21 mouse cellular contexts compared by ENCODE assay signal in genomic region chr11:39223397-39223796, GRCm38 (mm10).
DNase-seq lines count a peak whose midpoint lies in the region; ATAC-seq and TF ChIP-seq lines count a peak whose summit lies in the region.
"Had no signal": no experiment of that assay in that cellular context is flagged by ENCODE, and none has a peak within 500 bp of the region (broad histone marks: within the 10 kb centered on the region; RNA-seq: fewer than 3 reads in every experiment).

No protein-coding gene starts in this region.

- H3K4me2 ChIP-seq in hindbrain, embryonic 11.5 days (replicated peaks; ENCODE audit: low read depth, low read length) = no peak overlapping the region
- no peak overlapping the region for H3K4me2 ChIP-seq in midbrain, postnatal 0 days (ENCODE audit: low read depth, low read length, poor library complexity, severe bottlenecking)
- no peak overlapping the region for H3K4me2 ChIP-seq in midbrain, embryonic 13.5 days (replicated peaks)
- H3K4me2 ChIP-seq: embryonic facial prominence, embryonic 15.5 days; forebrain, embryonic 15.5 days; heart, embryonic 13.5 days had no signal

- H3K9me3 ChIP-seq in hindbrain, embryonic 11.5 days (ENCODE audit: control insufficient read depth, low read length) = no peaks in the 10 kb centered on the region
- no peaks in the 10 kb centered on the region for H3K9me3 ChIP-seq in hindbrain, embryonic 10.5 days
- no peaks in the 10 kb centered on the region for H3K9me3 ChIP-seq in midbrain, postnatal 0 days (ENCODE audit: low read length)
- H3K9me3 ChIP-seq in midbrain, embryonic 13.5 days = no peaks in the 10 kb centered on the region
- H3K9me3 ChIP-seq: embryonic facial prominence, embryonic 15.5 days; forebrain, embryonic 10.5 days; forebrain, embryonic 15.5 days; heart, embryonic 13.5 days had no signal

- H3K4me3 ChIP-seq in hindbrain, embryonic 11.5 days (ENCODE audit: low read depth, low read length) = no peak overlapping the region
- H3K4me3 ChIP-seq in hindbrain, embryonic 10.5 days = no peak overlapping the region
- no peak overlapping the region for H3K4me3 ChIP-seq in midbrain, postnatal 0 days (ENCODE audit: low read depth, low read length)
- no peak overlapping the region for H3K4me3 ChIP-seq in midbrain, embryonic 13.5 days (replicated peaks)
- H3K4me3 ChIP-seq: embryonic facial prominence, embryonic 15.5 days; erythroblast, embryonic 14.5 days; forebrain, embryonic 10.5 days; forebrain, embryonic 15.5 days; heart, embryonic 13.5 days had no signal

- no peak for TF ChIP-seq CTCF in midbrain, postnatal 0 days (IDR thresholded peaks at IDR 0.05)

- no peaks in the 10 kb centered on the region for H3K27me3 ChIP-seq in hindbrain, embryonic 11.5 days (ENCODE audit: control insufficient read depth, insufficient read depth, low read length)
- no peaks in the 10 kb centered on the region for H3K27me3 ChIP-seq in hindbrain, embryonic 10.5 days (ENCODE audit: insufficient read depth, poor library complexity, severe bottlenecking)
- H3K27me3 ChIP-seq in midbrain, postnatal 0 days (ENCODE audit: insufficient read depth, low read length) = no peaks in the 10 kb centered on the region
- H3K27me3 ChIP-seq in midbrain, embryonic 13.5 days = no peaks in the 10 kb centered on the region
- H3K27me3 ChIP-seq: embryonic facial prominence, embryonic 15.5 days; forebrain, embryonic 15.5 days; heart, embryonic 13.5 days; Patski had no signal

- no peak for DNase-seq in hindbrain, embryonic 11.5 days (ENCODE audit: low spot score)
- DNase-seq in hindbrain, embryonic 10.5 days (ENCODE audit: low spot score) = no peak
- DNase-seq in midbrain, postnatal 0 days (ENCODE audit: low spot score) = peak; percentile 29
- DNase-seq in retina, embryonic 14.5 days (ENCODE audit: low spot score) = peak; percentile 54
- no peak for DNase-seq in right cerebral cortex, adult 18-20 months
- no peak for DNase-seq in right cerebral cortex, postnatal 14 days
- DNase-seq: adrenal gland, postnatal 14 days; cerebellum, adult 2 months; cerebellum, postnatal 14 days; embryo, embryonic 11 days; gastrocnemius, postnatal 36 days; heart, adult 11 months; heart, postnatal 36 days had no signal

- no peaks in the 10 kb centered on the region for H3K4me1 ChIP-seq in hindbrain, embryonic 11.5 days (replicated peaks; ENCODE audit: control insufficient read depth, insufficient read depth, low read length)
- H3K4me1 ChIP-seq in hindbrain, embryonic 10.5 days (replicated peaks) = no peaks in the 10 kb centered on the region
- no peaks in the 10 kb centered on the region for H3K4me1 ChIP-seq in midbrain, postnatal 0 days (ENCODE audit: insufficient read depth, low read length)
- peaks cover 2% of the 10 kb centered on the region; the same call in 1 of the 2 replicates for H3K4me1 ChIP-seq in midbrain, embryonic 13.5 days (replicated peaks)
- H3K4me1 ChIP-seq: embryonic facial prominence, embryonic 15.5 days; forebrain, embryonic 15.5 days; heart, embryonic 13.5 days had no signal

- H3K36me3 ChIP-seq in hindbrain, embryonic 11.5 days (ENCODE audit: control insufficient read depth, insufficient read depth, low read length) = no peaks in the 10 kb centered on the region
- no peaks in the 10 kb centered on the region for H3K36me3 ChIP-seq in hindbrain, embryonic 10.5 days
- no peaks in the 10 kb centered on the region for H3K36me3 ChIP-seq in midbrain, postnatal 0 days (ENCODE audit: insufficient read depth, low read length)
- H3K36me3 ChIP-seq in midbrain, embryonic 13.5 days = no peaks in the 10 kb centered on the region
- H3K36me3 ChIP-seq: embryonic facial prominence, embryonic 15.5 days; forebrain, embryonic 10.5 days; forebrain, embryonic 15.5 days; heart, embryonic 13.5 days had no signal

- 60% methylated on average over 2 of the region's 2 CpGs for WGBS in hindbrain, embryonic 11.5 days
- WGBS in hindbrain, embryonic 10.5 days = 67% methylated on average over 2 of the region's 2 CpGs
- WGBS in midbrain, postnatal 0 days = 45% methylated on average over 2 of the region's 2 CpGs
- 60% methylated on average over 2 of the region's 2 CpGs for WGBS in midbrain, embryonic 13.5 days

- no peak overlapping the region for H3K27ac ChIP-seq in hindbrain, embryonic 11.5 days (ENCODE audit: low read depth, low read length)
- no peak overlapping the region for H3K27ac ChIP-seq in hindbrain, embryonic 10.5 days
- H3K27ac ChIP-seq in midbrain, postnatal 0 days (ENCODE audit: low read depth, low read length) = no peak overlapping the region
- no peak overlapping the region for H3K27ac ChIP-seq in midbrain, embryonic 13.5 days
- H3K27ac ChIP-seq: embryonic facial prominence, embryonic 15.5 days; forebrain, embryonic 10.5 days; forebrain, embryonic 15.5 days; heart, embryonic 13.5 days had no signal

- no peak overlapping the region for H3K9ac ChIP-seq in hindbrain, embryonic 11.5 days (ENCODE audit: low read depth, low read length)
- H3K9ac ChIP-seq in midbrain, postnatal 0 days (replicated peaks; ENCODE audit: low read length, poor library complexity, severe bottlenecking) = no peak overlapping the region
- no peak overlapping the region for H3K9ac ChIP-seq in midbrain, embryonic 13.5 days (replicated peaks)
- H3K9ac ChIP-seq: embryonic facial prominence, embryonic 15.5 days; forebrain, embryonic 15.5 days; heart, embryonic 13.5 days had no signal

- ATAC-seq in hindbrain, embryonic 11.5 days (ENCODE audit: low FRiP score) = 0 out of 2 replicates have a peak, but pooled peaks have one; percentile 49
- ATAC-seq in midbrain, postnatal 0 days (ENCODE audit: low FRiP score) = no peak
- no peak for ATAC-seq in midbrain, embryonic 13.5 days
- ATAC-seq: activated CD4-positive, CD25-positive, alpha-beta regulatory T cell, adult 4 months; forebrain, embryonic 15.5 days; Patski had no signal

Comparison
In these comparisons a context has a peak if more than half of its experiments do, and no peak if none do; other contexts are left out.
1. DNase-seq: peak in midbrain, postnatal 0 days (single experiment) and retina, embryonic 14.5 days (single experiment); none in hindbrain, embryonic 11.5 days (single experiment), hindbrain, embryonic 10.5 days (single experiment), right cerebral cortex, adult 18-20 months (single experiment) and right cerebral cortex, postnatal 14 days (single experiment).